Mouse (Mus musculus): ENCODE results near the gene Gm21985.
"Not testable (repeated sequence)": the region's sequence is repeated elsewhere in the genome, so short reads cannot be mapped to it uniquely, and the experiment has no call there.

Gene Gm21985

GRCm38 (mm10) chr2:112391346-112392000 lies 125.4 kb downstream of the Gm21985 start:
- DNase-seq (ENCODE audit: low read depth, low spot score): no peak

GRCm38 (mm10) chr2:112392689-112393088 lies 126.6 kb downstream of the Gm21985 start:
- DNase-seq (ENCODE audit: low read depth, low spot score): no peak

- no peak for DNase-seq (ENCODE audit: low read depth, low spot score)
Measured at GRCm38 (mm10) chr2:112393958-112394357, 127.8 kb downstream of the Gm21985 start.

GRCm38 (mm10) chr2:112396649-112397048 lies 130.5 kb downstream of the Gm21985 start:
- DNase-seq (ENCODE audit: low read depth, low spot score): no peak

- DNase-seq (ENCODE audit: low read depth, low spot score): no peak
Measured at GRCm38 (mm10) chr2:112407030-112407429, 140.9 kb downstream of the Gm21985 start.

- no peak for DNase-seq (ENCODE audit: low read depth, low spot score)
Measured at GRCm38 (mm10) chr2:112425308-112425707, 159.2 kb downstream of the Gm21985 start.

GRCm38 (mm10) chr2:112428534-112428933 lies 162.4 kb downstream of the Gm21985 start:
- not testable (repeated sequence) for DNase-seq (ENCODE audit: low read depth, low spot score)

- DNase-seq (ENCODE audit: low read depth, low spot score): no peak
Measured at GRCm38 (mm10) chr2:112429665-112430064, 163.6 kb downstream of the Gm21985 start.

- DNase-seq (ENCODE audit: low read depth, low spot score): no peak
Measured at GRCm38 (mm10) chr2:112430403-112430802, 164.3 kb downstream of the Gm21985 start.

- DNase-seq (ENCODE audit: low read depth, low spot score): no peak
Measured at GRCm38 (mm10) chr2:112432523-112432922, 166.4 kb downstream of the Gm21985 start.

- no peak for DNase-seq (ENCODE audit: low read depth, low spot score)
Measured at GRCm38 (mm10) chr2:112433359-112433758, 167.2 kb downstream of the Gm21985 start.

GRCm38 (mm10) chr2:112436292-112436691 lies 170.2 kb downstream of the Gm21985 start:
- DNase-seq (ENCODE audit: low read depth, low spot score): no peak

- DNase-seq (ENCODE audit: low read depth, low spot score): no peak
Measured at GRCm38 (mm10) chr2:112437589-112437988, 171.5 kb downstream of the Gm21985 start.

GRCm38 (mm10) chr2:112443491-112443890 lies 177.4 kb downstream of the Gm21985 start:
- no peak for DNase-seq (ENCODE audit: low read depth, low spot score)

- no peak for DNase-seq (ENCODE audit: low read depth, low spot score)
Measured at GRCm38 (mm10) chr2:112445511-112445910, 179.4 kb downstream of the Gm21985 start.

- not testable (repeated sequence) for DNase-seq (ENCODE audit: low read depth, low spot score)
Measured at GRCm38 (mm10) chr2:112448046-112448445, 181.9 kb downstream of the Gm21985 start.

- no peak for DNase-seq (ENCODE audit: low read depth, low spot score)
Measured at GRCm38 (mm10) chr2:112448510-112449059, 182.5 kb downstream of the Gm21985 start.

- DNase-seq (ENCODE audit: low read depth, low spot score): no peak
Measured at GRCm38 (mm10) chr2:112449597-112450296, 183.6 kb downstream of the Gm21985 start.

GRCm38 (mm10) chr2:112452513-112452912 lies 186.4 kb downstream of the Gm21985 start:
- not testable (repeated sequence) for DNase-seq (ENCODE audit: low read depth, low spot score)

- no peak for DNase-seq (ENCODE audit: low read depth, low spot score)
Measured at GRCm38 (mm10) chr2:112454125-112454861, 188.2 kb downstream of the Gm21985 start.

GRCm38 (mm10) chr2:112454862-112455564 lies 188.9 kb downstream of the Gm21985 start, which contains the start of gene Emc7:
Gene Emc7 (plus strand): TSS chr2:112454997.
- DNase-seq (ENCODE audit: low read depth, low spot score): peak; percentile 94

All from ES-CJ7 (cell line).